In genomic region chr13:92274274-92275198, GRCm38 (mm10) we compare ENCODE assay signal across 9 mouse cellular contexts. TPM values are rescaled to one million over a fixed set of nuclear protein-coding genes. Genes with fewer than 3 reads are reported as not detected.
A peak's percentile ranks its signal among the peaks of the same experiment; 100 is the strongest.
DNase-seq lines count a peak whose midpoint lies in the region; ATAC-seq and TF ChIP-seq lines count a peak whose summit lies in the region.
"Had no signal": no experiment of that assay in that cellular context is flagged by ENCODE, and none has a peak within 500 bp of the region (broad histone marks: within the 10 kb centered on the region; RNA-seq: fewer than 3 reads in every experiment).

No protein-coding gene starts in this region.

- 63% methylated on average over 14 of the region's 14 CpGs for WGBS in hindbrain, postnatal 0 days
- WGBS in hindbrain, embryonic 10.5 days, result 93% methylated on average over 14 of the region's 14 CpGs
- 43% methylated on average over 14 of the region's 14 CpGs for WGBS in intestine, postnatal 0 days
- whole genome bisulfite sequencing in hindbrain, embryonic 11.5 days, result 93% methylated on average over 14 of the region's 14 CpGs

- no peak overlapping the region for H3K4me2 ChIP-seq in hindbrain, postnatal 0 days (ENCODE audit: low read depth, low read length)
- no peak overlapping the region; the same call in 1 of the 2 replicates for H3K4me2 ChIP-seq in intestine, postnatal 0 days (replicated peaks; ENCODE audit: low read depth)
- H3K4me2 ChIP-seq in hindbrain, embryonic 11.5 days (replicated peaks; ENCODE audit: low read depth, low read length), result no peak overlapping the region

- H3K4me1 ChIP-seq in hindbrain, postnatal 0 days (ENCODE audit: insufficient read depth, low read length), result no peaks in the 10 kb centered on the region
- no peaks in the 10 kb centered on the region for H3K4me1 ChIP-seq in hindbrain, embryonic 10.5 days (replicated peaks)
- H3K4me1 ChIP-seq in intestine, postnatal 0 days (replicated peaks; ENCODE audit: control insufficient read depth, insufficient read depth, low read length), result no peaks in the 10 kb centered on the region
- H3K4me1 ChIP-seq in hindbrain, embryonic 11.5 days (replicated peaks; ENCODE audit: control insufficient read depth, insufficient read depth, low read length), result no peaks in the 10 kb centered on the region

- ATAC-seq in hindbrain, postnatal 0 days, result no peak
- ATAC-seq in intestine, postnatal 0 days, result peak; percentile 59; the same call in 1 of the 2 replicates
- ATAC-seq in hindbrain, embryonic 11.5 days (ENCODE audit: low FRiP score), result no peak

- H3K9me3 ChIP-seq in hindbrain, postnatal 0 days (ENCODE audit: low read length), result no peaks in the 10 kb centered on the region
- H3K9me3 ChIP-seq in hindbrain, embryonic 10.5 days, result no peaks in the 10 kb centered on the region
- H3K9me3 ChIP-seq in intestine, postnatal 0 days (ENCODE audit: control insufficient read depth), result no peaks in the 10 kb centered on the region
- H3K9me3 ChIP-seq in hindbrain, embryonic 11.5 days (ENCODE audit: control insufficient read depth, low read length), result no peaks in the 10 kb centered on the region

- peak; percentile 51 for DNase-seq in hindbrain, postnatal 0 days (ENCODE audit: low spot score)
- DNase-seq in hindbrain, embryonic 10.5 days (ENCODE audit: low spot score), result no peak
- peak; percentile 4 for DNase-seq in Muller cell, postnatal 12 days (ENCODE audit: inconsistent ontology term)
- DNase-seq in gastrocnemius, adult 8-10 months (ENCODE audit: low spot score in 2 of 2), result peak; percentile 6 to 25
- DNase-seq in lung, adult 18-20 months, result peak; percentile 88 to 92
- DNase-seq in right cerebral cortex, postnatal 36 days (ENCODE audit: low spot score in 2 of 2), result peak; percentile 46 to 57
- DNase-seq in hindbrain, embryonic 11.5 days (ENCODE audit: low spot score), result no peak

- H3K9ac ChIP-seq in hindbrain, postnatal 0 days (replicated peaks; ENCODE audit: low read length), result no peak overlapping the region
- no peak overlapping the region for H3K9ac ChIP-seq in intestine, postnatal 0 days (ENCODE audit: low read depth, low read length)
- no peak overlapping the region for H3K9ac ChIP-seq in hindbrain, embryonic 11.5 days (ENCODE audit: low read depth, low read length)

- no peak overlapping the region for H3K4me3 ChIP-seq in hindbrain, postnatal 0 days (ENCODE audit: low read length)
- no peak overlapping the region for H3K4me3 ChIP-seq in hindbrain, embryonic 10.5 days
- H3K4me3 ChIP-seq in intestine, postnatal 0 days (ENCODE audit: low read depth, low read length), result no peak overlapping the region
- no peak overlapping the region for H3K4me3 ChIP-seq in hindbrain, embryonic 11.5 days (ENCODE audit: low read depth, low read length)

- no peaks in the 10 kb centered on the region for H3K27me3 ChIP-seq in hindbrain, postnatal 0 days (ENCODE audit: insufficient read depth, low read length)
- H3K27me3 ChIP-seq in hindbrain, embryonic 10.5 days (ENCODE audit: insufficient read depth, poor library complexity, severe bottlenecking), result no peaks in the 10 kb centered on the region
- H3K27me3 ChIP-seq in intestine, postnatal 0 days (replicated peaks; ENCODE audit: control insufficient read depth, insufficient read depth, low read length), result no peaks in the 10 kb centered on the region
- H3K27me3 ChIP-seq in hindbrain, embryonic 11.5 days (ENCODE audit: control insufficient read depth, insufficient read depth, low read length), result no peaks in the 10 kb centered on the region

- no peak for TF ChIP-seq CTCF in hindbrain, postnatal 0 days (IDR thresholded peaks at IDR 0.05; ENCODE audit: low read depth)
- TF ChIP-seq CTCF in intestine, postnatal 0 days (IDR thresholded peaks at IDR 0.05; ENCODE audit: low read depth), result no peak

- H3K36me3 ChIP-seq in hindbrain, postnatal 0 days (ENCODE audit: insufficient read depth, low read length), result 0 out of 2 replicates have a peak, but pooled peaks cover 7% of the 10 kb centered on the region
- peaks cover 17% of the 10 kb centered on the region for H3K36me3 ChIP-seq in hindbrain, embryonic 10.5 days
- H3K36me3 ChIP-seq in intestine, postnatal 0 days (ENCODE audit: control insufficient read depth, insufficient read depth), result no peaks in the 10 kb centered on the region
- no peaks in the 10 kb centered on the region for H3K36me3 ChIP-seq in hindbrain, embryonic 11.5 days (ENCODE audit: control insufficient read depth, insufficient read depth, low read length)

- no peak overlapping the region for H3K27ac ChIP-seq in hindbrain, postnatal 0 days
- H3K27ac ChIP-seq in hindbrain, embryonic 10.5 days, result no peak overlapping the region
- no peak overlapping the region for H3K27ac ChIP-seq in intestine, postnatal 0 days (ENCODE audit: low read depth, low read length)
- H3K27ac ChIP-seq in hindbrain, embryonic 11.5 days (ENCODE audit: low read depth, low read length), result no peak overlapping the region

RNA-seq across cellular contexts. Expression of gene Gm20379, which starts 31.2 kb away (rescaled TPM):
- total RNA-seq in hindbrain, postnatal 0 days (2014; rRNA removed), result not detected in 2 replicates
- polyA plus RNA-seq in hindbrain, postnatal 0 days (2015; fragmentation: Nextera tagmentation; extraction: Ambion mirVana), result 0.73 and 0.83 TPM in 2 replicates
- polyA plus RNA-seq in hindbrain, embryonic 10.5 days (2016; fragmentation: Nextera tagmentation; extraction: Ambion mirVana), result 0.76 and 0.93 TPM in 2 replicates
- total RNA-seq in gastrocnemius, adult 8-10 months (2022), result not detected
- polyA plus RNA-seq in intestine, postnatal 0 days (2015; fragmentation: Nextera tagmentation; extraction: Ambion mirVana), result 0.34 and 0.73 TPM in 2 replicates
- 0.49 and 1.1 TPM in 2 replicates for polyA plus RNA-seq in hindbrain, embryonic 11.5 days (2014; fragmentation: Nextera tagmentation; extraction: Ambion mirVana)
- polyA plus RNA-seq: small intestine, adult 2 months had no signal

Comparison
In these comparisons a context has a peak if more than half of its experiments do, and no peak if none do; other contexts are left out.
1. DNase-seq: peak in hindbrain, postnatal 0 days (single experiment), Muller cell, postnatal 12 days (single experiment), gastrocnemius, adult 8-10 months (2 of 2), lung, adult 18-20 months (2 of 2) and right cerebral cortex, postnatal 36 days (2 of 2); none in hindbrain, embryonic 10.5 days (single experiment) and hindbrain, embryonic 11.5 days (single experiment).